Mouse (Mus musculus): Measurements from ENCODE around the gene Zdhhc14. TPM values are rescaled to one million over a fixed set of nuclear protein-coding genes. Genes with fewer than 3 reads are reported as not detected.

The Zdhhc14 gene
- polyA plus RNA-seq, 1 experiment from 2014 or later = 2.6 TPM

DNA sequence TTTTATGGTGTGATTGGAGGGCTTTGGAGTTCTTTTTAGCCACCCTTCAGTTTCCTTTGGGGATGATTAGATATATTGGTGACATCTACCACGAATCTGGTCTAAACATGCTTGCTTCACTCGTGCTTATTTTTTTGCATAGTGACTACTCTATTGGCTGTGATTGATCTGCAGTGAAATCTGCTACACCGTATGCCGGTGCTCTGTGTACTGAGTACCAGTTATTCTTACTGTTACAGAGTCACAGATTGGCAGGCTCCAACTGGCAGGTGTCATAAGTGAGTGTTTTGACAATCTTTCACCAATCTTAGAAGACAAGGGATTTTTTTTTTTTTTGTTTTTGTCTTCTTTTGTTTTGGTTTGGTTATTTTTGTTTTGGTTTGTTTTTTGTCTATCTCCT lies 163.2 kb downstream of the Zdhhc14 start:
- Histone ChIP-seq H3K36me3 (ENCODE audit: control insufficient read depth, insufficient read depth, low read length) (no peaks in the 10 kb centered on the region), H3K4me1 (replicated peaks; ENCODE audit: control insufficient read depth, insufficient read depth, low read length) (no peaks in the 10 kb centered on the region), H3K4me2 (ENCODE audit: low read length) (no peak overlapping the region), H3K9me3 (ENCODE audit: control insufficient read depth, low read length) (no peaks in the 10 kb centered on the region), H3K27ac (ENCODE audit: low read depth) (no peak overlapping the region), H3K27me3 (replicated peaks; ENCODE audit: control insufficient read depth, insufficient read depth, low read length) (no peaks in the 10 kb centered on the region), H3K4me3 (ENCODE audit: low read depth, low read length) (no peak overlapping the region), H3K9ac (ENCODE audit: low read length) (no peak overlapping the region)
- no peak for DNase-seq (ENCODE audit: low spot score)
- 93% methylated on average over 4 of the region's 4 CpGs for WGBS
- no peak for ATAC-seq (replicated peaks; ENCODE audit: low FRiP score, low TSS enrichment, low read depth)

DNA sequence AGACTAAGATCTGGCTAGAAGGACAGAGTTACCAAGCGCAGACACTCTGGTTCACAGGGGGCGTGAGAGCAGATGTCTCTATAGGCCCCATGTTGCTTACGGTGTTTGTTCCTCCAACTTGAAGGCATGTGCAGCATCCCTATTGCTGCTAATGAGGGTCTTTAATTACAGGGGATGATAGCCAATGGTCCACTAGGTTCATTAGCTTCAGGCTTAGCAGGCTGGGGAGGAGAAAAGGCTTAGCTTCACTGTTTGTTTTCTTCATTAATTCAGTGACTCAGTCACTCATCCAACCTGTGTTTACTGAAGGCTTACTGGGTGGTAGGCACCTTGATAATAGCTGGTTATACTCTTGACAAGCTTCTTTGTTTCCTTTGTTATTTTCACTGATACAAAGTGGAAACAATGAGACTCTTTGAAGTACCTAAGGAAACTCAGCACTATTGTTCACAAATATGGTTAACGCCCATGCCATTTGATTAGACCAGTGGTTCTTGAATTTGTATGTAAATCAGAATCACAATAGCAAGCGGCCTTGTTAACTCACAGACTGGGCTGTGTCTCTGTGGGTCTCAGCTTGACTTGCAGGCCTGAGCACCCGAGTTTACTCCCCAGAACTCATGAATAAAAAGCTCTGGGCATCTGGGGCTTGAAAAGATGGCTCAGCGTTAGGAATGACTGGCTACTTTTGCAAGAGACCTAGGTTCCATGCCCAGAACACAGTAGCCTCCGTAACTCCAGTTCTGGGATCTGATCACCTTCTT lies 168.1 kb downstream of the Zdhhc14 start:
- Histone ChIP-seq H3K27me3 (replicated peaks; ENCODE audit: control insufficient read depth, insufficient read depth, low read length) (no peaks in the 10 kb centered on the region), H3K9me3 (ENCODE audit: control insufficient read depth, low read length) (no peaks in the 10 kb centered on the region), H3K9ac (ENCODE audit: low read length) (no peak overlapping the region), H3K4me2 (ENCODE audit: low read length) (no peak overlapping the region), H3K4me1 (replicated peaks; ENCODE audit: control insufficient read depth, insufficient read depth, low read length) (no peaks in the 10 kb centered on the region), H3K36me3 (ENCODE audit: control insufficient read depth, insufficient read depth, low read length) (no peaks in the 10 kb centered on the region), H3K27ac (ENCODE audit: low read depth) (no peak overlapping the region), H3K4me3 (ENCODE audit: low read depth, low read length) (no peak overlapping the region)
- WGBS = 61% methylated on average over 8 of the region's 8 CpGs
- ATAC-seq (replicated peaks; ENCODE audit: low FRiP score, low TSS enrichment, low read depth) (no peak), DNase-seq (ENCODE audit: low spot score) (no peak)

DNA sequence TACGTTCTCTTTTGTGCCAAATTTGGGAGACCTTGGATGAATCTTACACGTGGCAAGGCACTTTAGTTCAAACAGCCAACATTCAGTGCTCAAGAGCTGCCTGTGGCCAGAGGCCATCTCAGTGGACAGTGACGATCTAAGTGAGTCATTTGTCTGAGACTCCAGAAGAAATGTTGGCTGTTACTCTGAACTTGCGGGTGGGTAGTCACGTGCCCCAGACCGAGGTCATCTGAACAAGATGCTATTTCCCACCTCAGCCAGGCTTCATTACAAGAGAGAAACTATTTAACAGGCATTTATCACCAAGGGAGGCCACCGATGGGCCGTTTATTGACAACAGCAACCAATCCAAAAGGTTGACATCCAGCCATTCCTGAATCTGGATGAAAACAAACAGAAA lies 174.3 kb downstream of the Zdhhc14 start:
- no peaks in the 10 kb centered on the region for H3K27me3 ChIP-seq (replicated peaks; ENCODE audit: control insufficient read depth, insufficient read depth, low read length)
- DNase-seq (ENCODE audit: low spot score) = no peak
- no peak overlapping the region for H3K4me3 ChIP-seq (ENCODE audit: low read depth, low read length)
- no peaks in the 10 kb centered on the region for H3K4me1 ChIP-seq (replicated peaks; ENCODE audit: control insufficient read depth, insufficient read depth, low read length)
- no peak overlapping the region for H3K9ac ChIP-seq (ENCODE audit: low read length)
- H3K9me3 ChIP-seq (ENCODE audit: control insufficient read depth, low read length) = no peaks in the 10 kb centered on the region
- no peak for ATAC-seq (replicated peaks; ENCODE audit: low FRiP score, low TSS enrichment, low read depth)
- H3K4me2 ChIP-seq (ENCODE audit: low read length) = no peak overlapping the region
- no peak overlapping the region for H3K27ac ChIP-seq (ENCODE audit: low read depth)
- no peaks in the 10 kb centered on the region for H3K36me3 ChIP-seq (ENCODE audit: control insufficient read depth, insufficient read depth, low read length)
- 74% methylated on average over 8 of the region's 8 CpGs for WGBS

DNA sequence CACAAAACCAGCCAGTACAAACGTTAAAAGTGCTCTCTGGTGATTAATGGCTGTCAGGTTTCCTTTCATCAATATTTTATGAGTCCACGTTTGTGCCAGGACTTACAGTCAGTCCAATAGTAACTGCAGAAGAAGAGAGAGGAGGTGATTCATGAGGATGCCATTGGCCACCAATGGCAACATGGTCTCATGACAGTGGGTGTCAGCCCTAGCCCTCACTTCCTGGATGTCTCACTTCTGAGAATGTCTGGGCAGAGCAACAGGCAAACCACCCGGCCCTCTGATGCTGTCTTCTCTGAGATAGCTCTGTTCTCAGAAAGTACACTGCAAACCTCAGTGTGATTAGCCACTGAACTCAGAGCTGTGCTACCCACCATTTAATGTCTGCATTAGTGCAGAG lies 176.1 kb downstream of the Zdhhc14 start:
- Histone ChIP-seq H3K4me2 (ENCODE audit: low read length) (no peak overlapping the region), H3K9me3 (ENCODE audit: control insufficient read depth, low read length) (no peaks in the 10 kb centered on the region), H3K4me1 (replicated peaks; ENCODE audit: control insufficient read depth, insufficient read depth, low read length) (no peaks in the 10 kb centered on the region), H3K27ac (ENCODE audit: low read depth) (no peak overlapping the region), H3K27me3 (replicated peaks; ENCODE audit: control insufficient read depth, insufficient read depth, low read length) (no peaks in the 10 kb centered on the region), H3K4me3 (ENCODE audit: low read depth, low read length) (no peak overlapping the region), H3K36me3 (ENCODE audit: control insufficient read depth, insufficient read depth, low read length) (no peaks in the 10 kb centered on the region), H3K9ac (ENCODE audit: low read length) (no peak overlapping the region)
- no peak for DNase-seq (ENCODE audit: low spot score)
- WGBS = 41% methylated on average over 3 of the region's 3 CpGs
- ATAC-seq (replicated peaks; ENCODE audit: low FRiP score, low TSS enrichment, low read depth) = no peak

DNA sequence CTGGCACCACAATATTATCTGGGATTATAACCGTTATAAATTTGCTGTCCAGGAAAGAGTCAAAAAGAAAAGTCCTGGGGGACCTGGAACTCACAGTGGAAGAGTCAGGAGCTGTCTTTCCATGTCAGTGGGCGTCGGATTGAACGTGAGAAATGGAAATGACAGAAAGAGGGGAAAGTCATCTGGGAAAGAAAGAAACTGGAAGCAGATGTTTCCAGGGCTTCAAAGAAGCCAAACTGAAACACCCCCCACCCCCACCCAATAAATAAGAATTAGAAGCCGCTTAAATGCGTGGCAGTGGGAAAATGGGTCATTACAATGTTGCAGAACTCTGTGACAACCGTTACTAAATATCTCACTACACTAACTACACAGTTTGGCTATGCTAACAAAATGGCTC lies 176.6 kb downstream of the Zdhhc14 start:
- H3K4me1 ChIP-seq (replicated peaks; ENCODE audit: control insufficient read depth, insufficient read depth, low read length) = no peaks in the 10 kb centered on the region
- no peak overlapping the region for H3K9ac ChIP-seq (ENCODE audit: low read length)
- H3K9me3 ChIP-seq (ENCODE audit: control insufficient read depth, low read length) = no peaks in the 10 kb centered on the region
- ATAC-seq (replicated peaks; ENCODE audit: low FRiP score, low TSS enrichment, low read depth) (no peak), DNase-seq (ENCODE audit: low spot score) (no peak)
- WGBS = 78% methylated on average over 7 of the region's 7 CpGs
- H3K4me3 ChIP-seq (ENCODE audit: low read depth, low read length) = no peak overlapping the region
- H3K27ac ChIP-seq (ENCODE audit: low read depth) = no peak overlapping the region
- H3K27me3 ChIP-seq (replicated peaks; ENCODE audit: control insufficient read depth, insufficient read depth, low read length) = no peaks in the 10 kb centered on the region
- no peak overlapping the region for H3K4me2 ChIP-seq (ENCODE audit: low read length)
- H3K36me3 ChIP-seq (ENCODE audit: control insufficient read depth, insufficient read depth, low read length) = no peaks in the 10 kb centered on the region

DNA sequence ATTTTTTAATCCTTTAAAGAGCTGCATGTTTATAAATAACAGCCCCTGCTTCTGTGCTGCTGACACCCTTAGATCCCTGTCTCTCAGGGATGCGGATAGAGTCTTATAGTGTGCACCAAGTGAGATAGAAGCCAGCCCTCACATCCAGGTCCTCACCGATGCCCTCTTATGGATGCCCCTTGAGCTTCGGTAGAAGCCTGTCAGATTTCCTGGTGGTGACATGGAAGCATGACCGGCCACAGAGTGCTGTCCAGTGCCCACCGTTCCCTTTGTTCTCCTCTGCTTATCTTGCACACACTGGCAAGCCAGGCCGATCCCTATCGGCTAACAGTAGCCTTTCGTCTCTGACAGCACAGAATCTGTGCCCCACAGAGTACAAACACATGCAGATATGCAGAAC lies 183.6 kb downstream of the Zdhhc14 start:
- H3K9me3 ChIP-seq (ENCODE audit: control insufficient read depth, low read length) = no peaks in the 10 kb centered on the region
- H3K4me3 ChIP-seq (ENCODE audit: low read depth, low read length) = no peak overlapping the region
- no peak for DNase-seq (ENCODE audit: low spot score)
- H3K36me3 ChIP-seq (ENCODE audit: control insufficient read depth, insufficient read depth, low read length) = no peaks in the 10 kb centered on the region
- no peaks in the 10 kb centered on the region for H3K27me3 ChIP-seq (replicated peaks; ENCODE audit: control insufficient read depth, insufficient read depth, low read length)
- H3K27ac ChIP-seq (ENCODE audit: low read depth) = no peak overlapping the region
- no peaks in the 10 kb centered on the region for H3K4me1 ChIP-seq (replicated peaks; ENCODE audit: control insufficient read depth, insufficient read depth, low read length)
- no peak for ATAC-seq (replicated peaks; ENCODE audit: low FRiP score, low TSS enrichment, low read depth)
- 81% methylated on average over 8 of the region's 8 CpGs for WGBS
- H3K4me2 ChIP-seq (ENCODE audit: low read length) = no peak overlapping the region
- no peak overlapping the region for H3K9ac ChIP-seq (ENCODE audit: low read length)

DNA sequence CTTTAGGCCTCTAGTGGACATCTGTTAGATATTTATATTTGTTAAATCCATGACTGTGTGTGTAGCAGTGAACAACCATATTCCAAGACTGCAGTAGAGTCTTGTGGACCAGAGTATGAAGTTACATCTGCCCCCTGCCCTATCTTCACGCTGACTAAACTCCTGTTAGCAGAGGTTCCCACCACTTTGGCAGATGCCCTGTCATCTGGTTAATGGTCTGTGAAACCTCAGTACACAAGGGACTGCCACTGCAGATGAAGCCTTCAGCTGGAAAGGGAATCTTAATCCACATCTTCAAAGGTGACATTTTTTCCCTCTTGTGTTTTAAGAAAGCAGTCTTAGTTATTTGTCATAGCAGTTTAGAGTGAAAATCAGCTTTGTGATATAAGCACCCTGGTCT lies 187.0 kb downstream of the Zdhhc14 start:
- no peak overlapping the region for H3K27ac ChIP-seq (ENCODE audit: low read depth)
- H3K27me3 ChIP-seq (replicated peaks; ENCODE audit: control insufficient read depth, insufficient read depth, low read length) = no peaks in the 10 kb centered on the region
- DNase-seq (ENCODE audit: low spot score) = no peak
- no peaks in the 10 kb centered on the region for H3K4me1 ChIP-seq (replicated peaks; ENCODE audit: control insufficient read depth, insufficient read depth, low read length)
- 30% methylated on average over 1 of the region's 1 CpGs for WGBS
- no peak overlapping the region for H3K9ac ChIP-seq (ENCODE audit: low read length)
- H3K4me2 ChIP-seq (ENCODE audit: low read length) = no peak overlapping the region
- no peaks in the 10 kb centered on the region for H3K36me3 ChIP-seq (ENCODE audit: control insufficient read depth, insufficient read depth, low read length)
- H3K4me3 ChIP-seq (ENCODE audit: low read depth, low read length) = no peak overlapping the region
- ATAC-seq (replicated peaks; ENCODE audit: low FRiP score, low TSS enrichment, low read depth) = no peak
- H3K9me3 ChIP-seq (ENCODE audit: control insufficient read depth, low read length) = no peaks in the 10 kb centered on the region

DNA sequence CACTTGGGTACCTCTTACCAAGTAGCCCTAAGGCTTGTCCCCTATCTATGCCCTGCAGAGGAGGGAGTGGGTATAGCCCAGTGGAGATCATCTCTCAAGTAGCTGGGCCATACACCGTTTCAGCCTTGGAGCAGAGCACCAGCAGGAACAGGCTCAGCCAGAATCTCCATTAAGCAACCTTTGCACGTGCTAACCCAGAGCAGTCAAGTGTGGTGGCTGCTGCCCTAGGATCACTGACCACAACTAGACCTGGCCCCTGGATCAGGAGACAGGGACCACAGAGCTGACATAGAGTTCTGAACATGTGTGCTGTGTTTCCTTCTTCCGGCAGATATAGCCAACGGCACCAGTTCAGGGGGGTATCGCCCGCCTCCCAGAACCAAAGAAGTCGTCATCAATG lies 193.0 kb downstream of the Zdhhc14 start:
- no peak overlapping the region for H3K27ac ChIP-seq (ENCODE audit: low read depth)
- no peak for ATAC-seq (replicated peaks; ENCODE audit: low FRiP score, low TSS enrichment, low read depth)
- H3K4me2 ChIP-seq (ENCODE audit: low read length) = no peak overlapping the region
- H3K36me3 ChIP-seq (ENCODE audit: control insufficient read depth, insufficient read depth, low read length) = no peaks in the 10 kb centered on the region
- 94% methylated on average over 7 of the region's 7 CpGs for WGBS
- no peaks in the 10 kb centered on the region for H3K9me3 ChIP-seq (ENCODE audit: control insufficient read depth, low read length)
- no peaks in the 10 kb centered on the region for H3K4me1 ChIP-seq (replicated peaks; ENCODE audit: control insufficient read depth, insufficient read depth, low read length)
- H3K9ac ChIP-seq (ENCODE audit: low read length) = no peak overlapping the region
- no peak overlapping the region for H3K4me3 ChIP-seq (ENCODE audit: low read depth, low read length)
- no peak for DNase-seq (ENCODE audit: low spot score)
- no peaks in the 10 kb centered on the region for H3K27me3 ChIP-seq (replicated peaks; ENCODE audit: control insufficient read depth, insufficient read depth, low read length)

DNA sequence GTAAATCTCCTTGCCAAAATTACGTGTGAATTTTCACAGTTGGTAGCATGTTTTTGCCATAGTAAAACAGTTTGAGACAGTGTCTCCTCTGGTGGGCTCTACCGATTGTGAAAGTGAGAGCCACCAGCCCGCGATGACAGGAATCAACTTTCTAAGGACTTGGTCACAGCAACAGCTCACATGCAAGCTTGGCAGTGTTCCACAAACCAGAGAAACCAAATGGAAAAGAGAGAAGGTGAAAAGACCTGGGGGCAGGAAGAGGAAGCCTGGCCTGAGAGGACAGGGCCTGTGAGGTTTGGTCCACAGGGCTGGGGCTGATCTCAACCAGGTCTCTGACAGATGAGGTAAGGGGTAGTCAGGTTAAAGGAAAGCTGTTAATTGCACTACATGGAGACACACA lies 195.5 kb downstream of the Zdhhc14 start:
- no peak for ATAC-seq (replicated peaks; ENCODE audit: low FRiP score, low TSS enrichment, low read depth)
- no peak overlapping the region for H3K27ac ChIP-seq (ENCODE audit: low read depth)
- WGBS = 87% methylated on average over 4 of the region's 4 CpGs
- DNase-seq (ENCODE audit: low spot score) = no peak
- H3K27me3 ChIP-seq (replicated peaks; ENCODE audit: control insufficient read depth, insufficient read depth, low read length) = no peaks in the 10 kb centered on the region
- H3K9ac ChIP-seq (ENCODE audit: low read length) = no peak overlapping the region
- H3K4me3 ChIP-seq (ENCODE audit: low read depth, low read length) = no peak overlapping the region
- H3K36me3 ChIP-seq (ENCODE audit: control insufficient read depth, insufficient read depth, low read length) = no peaks in the 10 kb centered on the region
- H3K9me3 ChIP-seq (ENCODE audit: control insufficient read depth, low read length) = no peaks in the 10 kb centered on the region
- H3K4me1 ChIP-seq (replicated peaks; ENCODE audit: control insufficient read depth, insufficient read depth, low read length) = no peaks in the 10 kb centered on the region
- no peak overlapping the region for H3K4me2 ChIP-seq (ENCODE audit: low read length)
